Mouse (Mus musculus) heart, postnatal 0 days (tissue): ENCODE data around the gene Cpsf2.

Experiments used
- CTCF ChIP-seq: IDR thresholded peaks from 2 replicates; pipeline ENCODE4 v1.5.1; 2016; ENCODE audit warnings: antibody characterized with exemption, control low read depth, low read depth
- EP300 ChIP-seq: IDR thresholded peaks from 2 replicates; pipeline ENCODE4 v1.6.1; 2016; ENCODE audit warnings: antibody characterized with exemption, low read depth

- TF ChIP-seq CTCF: no peak
- no peak for TF ChIP-seq EP300
Measured at GRCm38 (mm10) chr12:102043840-102044239, 68.1 kb downstream of the Cpsf2 start.
